Mouse (Mus musculus) MEL (cell line): ENCODE results near the gene Prmt1. TPM values are rescaled to one million over a fixed set of nuclear protein-coding genes. Genes with fewer than 3 reads are reported as not detected.

Experiments
- DNase-seq: peaks from one replicate; pipeline ENCODE4 v3.0.0; 2011; ENCODE audit warnings: low read depth, low spot score
- H3K27ac ChIP-seq: 2 replicates; pipeline ENCODE4 v1.5.1; 2012; ENCODE audit warnings: low read depth, mild to moderate bottlenecking, control low read depth, low read length, moderate library complexity; ENCODE audit not compliant: control insufficient read depth
- H3K27me3 ChIP-seq, 2 experiments: fragments of 150-350 bp in 1 of 2; sonication (generic) in 1 of 2; 2 replicates each; pipeline ENCODE4 v1.6.1; 2012; ENCODE audit warnings: low read length in 2 of 2, mild to moderate bottlenecking in 2 of 2, improper control_type of control experiment in 1 of 2, moderate library complexity in 1 of 2; ENCODE audit not compliant: insufficient read depth in 2 of 2, control insufficient read depth in 1 of 2
- H3K36me3 ChIP-seq, 2 experiments: 2 replicates each; pipeline ENCODE4 v1.6.1; 2012 to 2014; ENCODE audit warnings: low read length in 2 of 2, improper control_type of control experiment in 1 of 2, inconsistent platforms in 1 of 2, mild to moderate bottlenecking in 1 of 2; ENCODE audit not compliant: insufficient read depth in 2 of 2, control insufficient read depth in 1 of 2
- H3K4me1 ChIP-seq, 2 experiments: fragments of 150-350 bp in 1 of 2; sonication (generic) in 1 of 2; 2 replicates each; pipeline ENCODE4 v1.6.1; 2012; ENCODE audit warnings: low read length in 2 of 2, improper control_type of control experiment in 1 of 2, mild to moderate bottlenecking in 1 of 2; ENCODE audit not compliant: insufficient read depth in 2 of 2, control insufficient read depth in 1 of 2
- H3K4me3 ChIP-seq, 2 experiments: fragments of 150-350 bp in 1 of 2; sonication (generic) in 1 of 2; 2 replicates each; pipeline ENCODE4 v1.5.1; 2012; ENCODE audit warnings: low read depth in 2 of 2, low read length in 2 of 2, mild to moderate bottlenecking in 2 of 2, moderate library complexity in 2 of 2, control low read depth in 1 of 2, improper control_type of control experiment in 1 of 2; ENCODE audit not compliant: control insufficient read depth in 1 of 2, insufficient read depth in 1 of 2
- H3K79me2 ChIP-seq: 2 replicates; pipeline ENCODE4 v1.6.1; 2012; ENCODE audit warnings: mild to moderate bottlenecking, low read length, moderate library complexity; ENCODE audit not compliant: control insufficient read depth, poor library complexity, insufficient read depth
- H3K9ac ChIP-seq: 2 replicates; pipeline ENCODE4 v1.6.1; 2012; ENCODE audit warnings: low read depth, mild to moderate bottlenecking, control low read depth, low read length, moderate library complexity; ENCODE audit not compliant: control insufficient read depth, poor library complexity, severe bottlenecking
- H3K9me3 ChIP-seq: fragments of 150-350 bp; sonication (generic); replicated peaks from 2 replicates; pipeline ENCODE4 v1.6.1; 2012; ENCODE audit warnings: mild to moderate bottlenecking, low read length, improper control_type of control experiment, moderate library complexity; ENCODE audit not compliant: insufficient read depth
- CHD1 ChIP-seq: IDR thresholded peaks from 2 replicates; pipeline ENCODE4 v1.6.1; 2012; ENCODE audit warnings: low read depth, mild to moderate bottlenecking, inconsistent platforms, low read length, improper control_type of control experiment
- CTCF ChIP-seq, 3 experiments: IDR thresholded peaks in 2 of 3; conservative IDR thresholded peaks in 1 of 3; 2 replicates each; pipeline ENCODE4 v1.5.1; 2011 to 2012; ENCODE audit warnings: low read length in 3 of 3, low read depth in 2 of 3, mild to moderate bottlenecking in 2 of 3, improper control_type of control experiment in 1 of 3, inconsistent platforms in 1 of 3, mixed read lengths in 1 of 3, moderate library complexity in 1 of 3; ENCODE audit not compliant: control insufficient read depth in 1 of 3, insufficient read depth in 1 of 3, poor library complexity in 1 of 3, severe bottlenecking in 1 of 3
- ETS1 ChIP-seq: IDR thresholded peaks from 2 replicates; pipeline ENCODE4 v1.6.1; 2012; ENCODE audit warnings: low read depth, mild to moderate bottlenecking, inconsistent platforms, low read length, improper control_type of control experiment, moderate library complexity
- HCFC1 ChIP-seq: IDR thresholded peaks from 2 replicates; pipeline ENCODE4 v1.6.1; 2012; ENCODE audit warnings: low read depth, mild to moderate bottlenecking, inconsistent platforms, low read length, improper control_type of control experiment, moderate library complexity
- JUND ChIP-seq: IDR thresholded peaks from 2 replicates; pipeline ENCODE4 v1.6.1; 2011; ENCODE audit warnings: low read depth, mild to moderate bottlenecking, improper control_type of control experiment, low read length
- MAX ChIP-seq: IDR thresholded peaks from 2 replicates; pipeline ENCODE4 v1.6.1; 2011; ENCODE audit warnings: low read length, improper control_type of control experiment
- MAZ ChIP-seq: IDR thresholded peaks from 2 replicates; pipeline ENCODE4 v1.6.1; 2012; ENCODE audit warnings: low read depth, mild to moderate bottlenecking, inconsistent platforms, low read length, improper control_type of control experiment
- MYC ChIP-seq: IDR thresholded peaks from 2 replicates; pipeline ENCODE4 v1.6.1; 2011; ENCODE audit warnings: low read depth, mild to moderate bottlenecking, low read length, improper control_type of control experiment, moderate library complexity
- NELFE ChIP-seq: IDR thresholded peaks from 2 replicates; pipeline ENCODE4 v1.6.1; 2011; ENCODE audit warnings: low read depth, low read length, improper control_type of control experiment
- NRF1 ChIP-seq: IDR thresholded peaks from 2 replicates; pipeline ENCODE4 v1.6.1; 2014; ENCODE audit warnings: low read depth, mild to moderate bottlenecking, inconsistent platforms, low read length, improper control_type of control experiment, moderate library complexity; ENCODE audit not compliant: poor library complexity, insufficient read depth, severe bottlenecking
- POLR2AphosphoS2 ChIP-seq: IDR thresholded peaks from 2 replicates; pipeline ENCODE4 v1.6.1; 2011; ENCODE audit warnings: low read length, improper control_type of control experiment
- POLR2AphosphoS5 ChIP-seq: IDR thresholded peaks from 2 replicates; pipeline ENCODE4 v1.6.1; 2012; ENCODE audit warnings: low read depth, borderline replicate concordance, mild to moderate bottlenecking, inconsistent platforms, low read length, moderate library complexity, mixed read lengths
- RAD21 ChIP-seq: IDR thresholded peaks from 2 replicates; pipeline ENCODE4 v1.6.1; 2011; ENCODE audit warnings: mild to moderate bottlenecking, low read depth, low read length, improper control_type of control experiment
- RCOR1 ChIP-seq: IDR thresholded peaks from 2 replicates; pipeline ENCODE4 v1.6.1; 2012; ENCODE audit warnings: low read depth, mild to moderate bottlenecking, inconsistent platforms, low read length, improper control_type of control experiment
- SIN3A ChIP-seq: IDR thresholded peaks from 2 replicates; pipeline ENCODE4 v1.6.1; 2012; ENCODE audit warnings: low read length, improper control_type of control experiment, inconsistent platforms
- SMC3 ChIP-seq: IDR thresholded peaks from 2 replicates; pipeline ENCODE4 v1.6.1; 2011; ENCODE audit warnings: low read depth, low read length, improper control_type of control experiment
- TCF12 ChIP-seq: IDR thresholded peaks from 2 replicates; pipeline ENCODE4 v1.6.1; 2014; ENCODE audit warnings: low read depth, mild to moderate bottlenecking, inconsistent platforms, low read length, improper control_type of control experiment, moderate library complexity
- UBTF ChIP-seq: IDR thresholded peaks from 2 replicates; pipeline ENCODE4 v1.6.1; 2012; ENCODE audit warnings: low read depth, mild to moderate bottlenecking, inconsistent platforms, low read length, improper control_type of control experiment, moderate library complexity, borderline replicate concordance; ENCODE audit not compliant: insufficient read depth
- USF1 ChIP-seq: IDR thresholded peaks from 2 replicates; pipeline ENCODE4 v1.6.1; 2014; ENCODE audit warnings: low read depth, mild to moderate bottlenecking, inconsistent platforms, low read length, improper control_type of control experiment, moderate library complexity
- USF2 ChIP-seq, 2 experiments: IDR thresholded peaks; 2 replicates each; pipeline ENCODE4 v1.6.1; 2011 to 2012; ENCODE audit warnings: improper control_type of control experiment in 2 of 2, low read length in 2 of 2, borderline replicate concordance in 1 of 2, inconsistent platforms in 1 of 2, low read depth in 1 of 2, mild to moderate bottlenecking in 1 of 2; ENCODE audit not compliant: insufficient read depth in 1 of 2
- ZC3H11A ChIP-seq: IDR thresholded peaks from 2 replicates; pipeline ENCODE4 v1.6.1; 2012; ENCODE audit warnings: low read depth, mild to moderate bottlenecking, inconsistent platforms, low read length, improper control_type of control experiment
- ZKSCAN1 ChIP-seq: IDR thresholded peaks from 2 replicates; pipeline ENCODE4 v1.6.1; 2012; ENCODE audit warnings: low read depth, mild to moderate bottlenecking, inconsistent platforms, low read length, improper control_type of control experiment, moderate library complexity
- ZMIZ1 ChIP-seq: IDR thresholded peaks from 2 replicates; pipeline ENCODE4 v1.6.1; 2012; ENCODE audit warnings: low read depth, mild to moderate bottlenecking, inconsistent platforms, low read length, improper control_type of control experiment, moderate library complexity
- ZNF384 ChIP-seq: IDR thresholded peaks from 2 replicates; pipeline ENCODE4 v1.6.1; 2012; ENCODE audit warnings: low read depth, mild to moderate bottlenecking, inconsistent platforms, low read length, improper control_type of control experiment
- polyA plus RNA-seq, 2 experiments: library from polyadenylated mRNA; stranded (reverse) in 1 of 2; unstranded in 1 of 2; fragments of >175 nt in 1 of 2; fragments of >200 nt in 1 of 2; gene quantifications; 2 replicates each; pipeline versions ENCODE4 v1.2.1 to v1.2.4; 2012; ENCODE audit warnings: low replicate concordance in 2 of 2, low read depth in 1 of 2; ENCODE audit not compliant: insufficient read length in 2 of 2, insufficient read depth in 1 of 2, missing spikeins in 1 of 2
- total RNA-seq: library from RNA; depleted of rRNA; stranded (reverse); fragments of 300-350 nt; gene quantifications from 2 replicates; pipeline ENCODE4 v1.2.3, GENCODE M21; 2012

The Prmt1 gene
- total and polyA plus RNA-seq, 3 experiments: 254 to 715 (median 317) TPM

DNA sequence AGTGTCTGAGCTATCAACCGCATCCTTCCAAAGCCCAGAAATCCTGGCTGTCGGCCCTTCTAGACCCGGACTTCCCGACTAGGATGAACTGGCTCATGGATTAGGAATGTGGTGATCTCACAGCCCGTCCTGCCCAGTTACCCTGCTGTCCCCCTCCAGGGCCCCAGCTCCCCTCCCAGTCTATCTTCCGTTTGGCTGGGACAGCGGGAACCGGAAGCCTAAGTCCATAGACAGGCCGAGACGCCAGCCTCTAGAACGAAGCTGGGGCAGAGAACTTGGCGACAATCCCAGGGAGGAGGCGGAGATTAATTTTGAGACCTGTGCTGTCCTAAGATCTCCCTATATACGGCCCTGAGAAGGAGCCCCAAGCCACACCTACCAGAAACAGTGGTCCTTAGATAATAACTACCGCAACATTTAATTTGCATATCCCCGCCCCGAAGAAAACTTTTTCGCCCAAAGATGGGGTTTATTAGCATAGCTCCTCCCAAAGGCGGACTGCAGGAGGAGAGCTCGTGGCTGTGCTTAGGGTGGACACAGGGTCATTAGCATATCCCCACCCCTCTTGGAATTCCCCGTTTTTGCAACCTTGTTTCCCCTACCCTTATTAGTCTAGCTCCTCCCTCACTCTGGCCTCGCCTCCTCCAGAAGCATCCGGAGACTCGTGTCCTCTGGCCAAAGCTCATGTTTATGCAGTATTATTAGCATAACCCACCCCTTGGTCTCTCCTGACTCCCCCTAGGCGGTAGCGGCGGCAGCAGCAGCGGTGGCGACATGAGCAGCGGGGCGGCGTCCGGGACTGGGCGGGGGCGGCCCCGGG, 31.1 kb upstream of the Prmt1 start, which contains the start of gene Rras (continued):
- TF ChIP-seq RAD21 (no peak), SIN3A (peak; percentile 81), NRF1 (0 out of 2 replicates have a peak, but pooled peaks have one; percentile 2), MAX (no peak; the same call in 1 of the 2 replicates), HCFC1 (peak; percentile 72)

- Histone ChIP-seq H3K36me3 (peaks cover 1 to 17% of the 10 kb centered on the region in 2 experiments; a peak in 3 of 4 replicates), H3K27ac (peak overlapping the region; percentile 93), H3K9ac (peak overlapping the region; percentile 70), H3K79me2 (peaks cover 16% of the 10 kb centered on the region), H3K27me3 (no peaks in the 10 kb centered on the region), H3K4me3 (peak overlapping the region; percentile 50 to 85), H3K9me3 (no peaks in the 10 kb centered on the region), H3K4me1 (peaks cover 4 to 25% of the 10 kb centered on the region in 2 experiments)
- TF ChIP-seq CHD1 (0 out of 2 replicates have a peak, but pooled peaks have one; percentile 53), POLR2AphosphoS2 (no peak)
- peak; percentile 57 for DNase-seq
These were observed 30.4 kb upstream of the Prmt1 start for GRCm38 (mm10) chr7:45016761-45017160.

- Histone ChIP-seq H3K4me1 (peaks cover 4 to 25% of the 10 kb centered on the region in 2 experiments), H3K9ac (peak within 1 kb of the TSS; percentile 97), H3K27ac (peak within 1 kb of the TSS; percentile 96), H3K4me3 (peak within 1 kb of the TSS; percentile 85 to 93), H3K9me3 (no peaks in the 10 kb centered on the region), H3K36me3 (peaks cover 1 to 17% of the 10 kb centered on the region in 2 experiments; a peak in 3 of 4 replicates), H3K79me2 (peaks cover 16% of the 10 kb centered on the region), H3K27me3 (no peaks in the 10 kb centered on the region)
- DNase-seq: peak; percentile 99
- peak; percentile 64 for TF ChIP-seq NRF1
- no peak for TF ChIP-seq RCOR1
- TF ChIP-seq SMC3: no peak
- peak; percentile 87; the same call in 1 of the 2 replicates for TF ChIP-seq MAZ
- peak; percentile 22; the same call in 1 of the 2 replicates for TF ChIP-seq TCF12
- no peak for TF ChIP-seq CHD1
- TF ChIP-seq POLR2AphosphoS5: no peak
- no peak for TF ChIP-seq ZC3H11A
- peak; percentile 63 for TF ChIP-seq SIN3A
- TF ChIP-seq MAX: peak; percentile 71
- TF ChIP-seq HCFC1: peak; percentile 98
- no peak for TF ChIP-seq CTCF (IDR thresholded peaks at IDR 0.05 in 2 of 3, conservative IDR thresholded peaks at IDR 0.05 in 1 of 3; ENCODE audit: control insufficient read depth in 1 of 3, insufficient read depth in 1 of 3, low read depth in 2 of 3, low read length in 3 of 3, poor library complexity in 1 of 3, severe bottlenecking in 1 of 3)
- TF ChIP-seq ETS1: no peak; the same call in 1 of the 2 replicates
- peak; percentile 60; the same call in 1 of the 2 replicates for TF ChIP-seq ZNF384
- TF ChIP-seq UBTF: 0 out of 2 replicates have a peak, but pooled peaks have one; percentile 69
- no peak for TF ChIP-seq ZMIZ1
- TF ChIP-seq USF2 (IDR thresholded peaks at IDR 0.05; ENCODE audit: borderline replicate concordance in 1 of 2, insufficient read depth in 1 of 2, low read depth in 1 of 2, low read length in 2 of 2): no peak
- TF ChIP-seq JUND: no peak
- TF ChIP-seq NELFE: no peak; the same call in 1 of the 2 replicates
- peak; percentile 94 for TF ChIP-seq USF1
- no peak for TF ChIP-seq ZKSCAN1
- peak; percentile 90 for TF ChIP-seq MYC
These were observed 29.7 kb upstream of the Prmt1 start, which contains the start of gene Scaf1 for GRCm38 (mm10) chr7:45015957-45016612. Gene Scaf1 (minus strand): TSS chr7:45016363.
